Mouse (Mus musculus) adrenal gland (tissue): Measurements from ENCODE around the gene Tmem59l.

Experiments
- intact Hi-C: fragments of 180-260 bp; cut with DNase I; formaldehyde crosslinking; loops from one replicate; pipeline ENCODE4 v1.15.1; 2025

The Tmem59l gene

GRCm38 (mm10) chr8:70462516-70462813 is 24.7 kb downstream of the Tmem59l start:
- intact Hi-C loops, result no loop called here

GRCm38 (mm10) chr8:70461765-70462515 is 25.2 kb downstream of the Tmem59l start:
- intact Hi-C loops, result no loop called here

GRCm38 (mm10) chr8:70460606-70461005 is 26.6 kb downstream of the Tmem59l start:
- intact Hi-C loops, result no loop called here

DNA sequence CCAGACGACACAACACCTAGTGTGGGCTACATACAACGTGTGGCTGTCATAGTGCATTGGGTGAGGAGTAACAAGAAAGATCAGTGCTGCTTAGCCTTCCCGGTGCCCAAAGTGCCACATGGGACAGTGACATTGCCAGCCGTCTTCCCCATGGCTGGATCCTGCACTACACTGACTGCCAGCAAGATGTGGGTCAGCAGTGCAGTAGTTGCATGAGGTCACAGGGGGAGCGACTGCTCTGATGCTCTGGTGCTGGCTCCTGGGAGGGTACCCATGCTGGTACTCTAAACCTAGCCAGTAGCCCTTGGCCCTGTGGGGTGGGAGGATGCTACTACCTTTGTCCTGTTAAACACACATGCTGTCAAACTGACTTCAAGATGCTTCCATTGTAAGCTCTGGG is 27.0 kb downstream of the Tmem59l start:
- intact Hi-C loops, result no loop called here

- intact Hi-C loops, result no loop called here
These were observed 27.5 kb downstream of the Tmem59l start for GRCm38 (mm10) chr8:70459636-70460035.

DNA sequence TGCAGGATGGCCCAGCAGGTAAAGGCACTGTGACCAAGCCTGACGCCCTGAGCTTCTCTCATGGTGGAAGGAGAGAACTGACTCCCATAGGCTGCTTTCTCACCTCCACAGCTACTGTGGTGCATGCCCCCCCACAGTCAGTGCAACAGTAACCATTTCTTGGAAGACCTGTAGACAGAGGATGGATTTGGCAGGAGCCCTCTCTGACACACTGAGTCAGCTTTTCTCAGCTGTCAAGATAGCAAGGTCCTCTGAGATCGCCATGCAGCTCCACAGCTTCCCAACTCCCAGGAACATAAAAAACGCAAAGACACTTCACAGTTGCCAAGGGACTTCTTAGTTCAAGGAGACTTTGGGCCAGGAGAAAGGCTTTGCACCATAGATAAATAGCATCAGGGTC is 28.7 kb downstream of the Tmem59l start:
- intact Hi-C loops, result no loop called here

DNA sequence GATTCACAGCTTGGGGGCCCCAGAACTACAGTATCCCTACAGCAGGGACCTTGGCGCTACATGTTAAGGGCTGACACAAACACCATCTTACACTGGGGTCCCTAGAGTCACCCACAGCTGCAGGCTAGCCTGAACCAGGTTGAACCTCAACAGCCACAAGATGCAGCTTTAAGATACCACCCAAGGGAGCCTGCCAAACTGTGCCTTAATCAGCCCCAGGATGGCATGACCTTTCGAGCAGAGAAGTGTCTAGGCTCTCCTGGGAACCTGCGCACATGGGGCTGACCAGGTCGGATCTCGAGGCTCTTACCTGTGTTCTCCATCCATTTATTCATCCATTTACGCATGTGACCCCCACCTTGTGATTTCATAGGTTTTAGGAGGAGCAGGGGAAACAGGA is 29.3 kb downstream of the Tmem59l start:
- intact Hi-C loops, result no loop called here

GRCm38 (mm10) chr8:70456996-70457395 is 30.2 kb downstream of the Tmem59l start:
- intact Hi-C loops, result no loop called here

GRCm38 (mm10) chr8:70453852-70454251 is 33.3 kb downstream of the Tmem59l start:
- intact Hi-C loops, result no loop called here

DNA sequence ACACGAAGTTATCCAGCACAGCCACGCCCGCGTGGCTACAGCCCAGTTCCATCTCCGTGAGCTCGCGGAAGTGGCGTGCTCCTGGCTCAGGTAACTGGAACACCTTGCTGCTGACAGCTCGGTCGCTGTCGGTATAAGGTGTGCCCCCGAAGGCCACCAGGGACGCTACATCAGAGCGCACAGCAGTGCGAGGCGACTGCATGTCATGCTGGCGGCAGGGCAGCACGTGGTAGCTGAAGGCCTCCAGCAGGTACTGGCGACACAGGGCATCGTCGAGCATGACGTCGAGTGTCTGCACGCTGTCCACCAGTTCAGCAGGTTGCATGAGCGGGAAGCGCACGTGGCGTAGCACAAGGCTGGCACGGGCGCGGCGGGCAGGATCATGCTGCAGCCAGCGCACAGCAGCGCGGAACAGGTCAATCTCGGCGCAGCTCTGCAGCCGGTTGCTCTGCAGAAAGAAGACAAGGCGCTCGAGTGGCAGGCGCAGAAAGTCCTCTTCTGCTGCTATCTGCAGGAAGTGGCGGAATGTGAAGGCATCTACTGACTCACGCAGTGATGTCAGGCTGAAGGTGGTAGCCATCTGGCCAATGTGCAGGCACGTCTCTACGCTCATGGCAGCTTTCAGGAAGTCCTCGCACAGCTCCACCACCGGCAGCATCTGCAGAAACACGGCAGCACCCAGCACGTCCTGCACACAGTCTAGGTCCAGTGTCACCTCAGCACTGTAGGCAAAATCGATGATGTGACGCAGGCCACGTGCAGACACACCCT is 34.8 kb downstream of the Tmem59l start:
- intact Hi-C loops, result no loop called here

DNA sequence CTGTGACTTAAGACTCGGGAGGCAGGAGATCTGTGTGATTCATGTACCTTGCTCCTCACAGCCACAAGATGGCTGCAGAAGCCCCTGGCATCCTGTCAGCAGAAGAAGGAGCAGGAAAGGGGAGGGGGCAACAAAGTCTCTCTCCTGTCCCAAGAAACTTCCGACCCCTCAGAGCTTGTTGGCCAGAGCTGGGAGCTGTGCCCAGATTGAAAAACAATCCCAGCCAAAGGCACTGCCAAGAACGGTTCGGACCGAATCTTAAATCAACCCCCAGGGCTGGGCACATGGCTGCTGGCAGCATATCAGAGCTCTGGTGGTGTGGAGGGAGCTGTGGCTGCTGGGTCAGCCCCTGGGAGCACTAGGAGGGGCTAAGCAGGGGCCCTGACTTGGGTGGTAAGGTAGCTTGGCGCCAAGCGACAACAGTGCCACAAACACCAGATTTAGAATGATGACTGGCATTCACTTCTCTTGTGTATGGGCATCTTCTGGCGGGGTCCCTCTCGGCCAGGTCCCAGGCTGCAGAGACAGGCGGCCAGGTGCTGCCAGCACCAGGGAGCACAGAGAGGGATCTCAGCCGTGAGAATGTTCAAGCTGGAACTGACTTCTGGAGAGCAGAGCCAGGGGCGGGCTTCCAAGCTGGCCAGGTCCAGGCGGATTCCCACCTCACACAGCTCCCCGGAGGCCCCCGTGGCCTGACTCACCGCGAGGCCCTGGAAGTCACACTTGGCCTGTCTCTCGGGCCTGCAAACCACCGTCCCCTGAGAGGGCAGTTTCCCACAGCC is 39.3 kb downstream of the Tmem59l start:
- intact Hi-C loops, result no loop called here

DNA sequence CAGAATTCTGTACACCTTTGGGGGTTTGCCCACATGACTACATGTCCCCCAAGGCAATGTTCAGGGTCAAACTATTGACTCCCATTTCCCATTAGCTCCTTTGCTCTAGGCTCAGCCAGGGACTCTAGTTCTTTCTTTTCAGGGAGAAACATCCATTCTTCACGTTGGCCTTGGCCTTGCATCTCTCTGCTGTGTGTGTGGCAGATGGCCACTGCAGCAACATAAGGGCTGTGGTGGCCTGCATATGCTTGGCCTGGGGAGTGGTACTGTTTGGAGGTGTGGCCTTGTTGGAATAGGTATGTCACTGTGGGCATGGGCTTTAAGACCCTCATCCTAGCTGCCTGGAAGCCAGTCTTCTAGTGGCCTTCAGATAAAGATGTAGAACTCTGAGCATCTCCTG is 41.2 kb downstream of the Tmem59l start:
- intact Hi-C loops, result no loop called here

DNA sequence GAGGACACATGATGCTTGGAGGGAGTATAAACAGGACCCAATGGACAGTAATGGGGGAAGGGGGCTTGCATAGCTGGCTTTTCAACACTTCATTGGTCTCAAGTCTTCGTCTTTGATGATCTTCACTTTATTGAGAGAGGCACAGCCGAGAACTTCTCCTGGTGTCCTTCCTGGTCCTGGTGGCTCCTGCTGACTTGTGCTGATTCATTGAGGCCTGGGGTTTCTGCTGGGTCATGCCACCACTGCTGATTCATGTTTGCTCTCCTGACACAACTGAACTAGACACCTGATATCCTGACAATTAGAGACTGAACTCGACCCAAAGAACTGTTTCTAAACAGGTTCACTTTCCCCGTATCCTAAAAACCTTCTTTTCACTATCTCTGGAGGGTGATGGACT is 43.8 kb downstream of the Tmem59l start:
- intact Hi-C loops, result no loop called here

- intact Hi-C loops, result no loop called here
These were observed 45.6 kb downstream of the Tmem59l start for GRCm38 (mm10) chr8:70441565-70441964.

GRCm38 (mm10) chr8:70440246-70440645 is 46.9 kb downstream of the Tmem59l start:
- intact Hi-C loops, result no loop called here

DNA sequence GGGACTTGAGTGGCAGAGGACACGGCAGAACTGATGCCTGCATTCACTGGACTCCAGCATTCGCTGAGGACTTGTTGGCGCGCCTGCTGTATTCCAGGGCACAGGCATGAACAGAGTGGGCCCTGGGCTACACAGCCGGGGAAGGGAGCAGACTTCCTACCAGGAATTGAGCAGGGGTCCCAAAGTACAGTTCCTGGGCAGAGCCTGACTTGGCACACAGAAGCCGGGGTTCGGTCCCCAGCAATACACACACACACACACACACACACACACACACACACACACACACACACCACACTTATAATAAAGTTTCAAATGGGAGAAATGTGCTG is 47.3 kb downstream of the Tmem59l start:
- intact Hi-C loops, result no loop called here

DNA sequence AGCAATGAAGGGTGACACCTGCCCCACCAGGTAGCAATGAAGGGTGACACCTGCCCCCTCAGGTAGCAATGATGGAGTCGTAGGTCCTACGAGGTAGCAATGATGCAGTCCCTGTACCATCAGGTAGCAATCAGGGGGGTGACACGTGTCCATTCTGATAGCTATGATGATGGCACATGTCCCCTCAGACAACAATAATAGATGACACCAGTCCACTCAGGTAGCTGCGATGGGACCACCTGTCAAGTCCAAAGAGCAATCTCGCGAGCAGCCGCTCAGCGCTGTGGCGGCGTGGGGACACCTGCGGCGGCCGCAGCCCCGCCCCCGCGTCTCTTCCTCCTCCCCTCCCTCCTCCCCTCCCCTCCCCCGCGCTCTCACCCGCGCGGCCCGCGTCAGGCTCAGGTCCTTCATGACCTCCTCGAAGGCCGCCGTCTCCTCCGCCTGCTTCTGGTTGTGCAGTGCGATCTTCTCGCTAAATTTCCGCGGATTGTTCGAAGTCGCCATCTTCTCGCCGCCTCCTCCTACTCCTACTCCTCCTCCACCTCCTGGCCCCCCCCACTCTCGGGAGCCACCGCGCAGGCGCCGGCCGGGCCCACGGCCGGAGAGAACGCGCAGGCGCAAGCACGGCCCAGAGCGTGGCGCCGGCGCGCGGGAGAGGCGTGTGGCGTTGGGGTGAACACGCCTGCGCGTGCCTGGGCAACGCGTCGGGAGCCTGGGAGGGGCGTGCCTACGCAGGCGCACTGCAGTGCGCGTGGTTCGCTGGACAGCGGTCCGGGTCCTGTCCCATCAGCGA is 47.9 kb downstream of the Tmem59l start, which contains the start of gene Crtc1:
TSS of gene Crtc1 (minus strand) at position 525 of the 793 bp plus-strand sequence.
- intact Hi-C loops, result no loop called here

DNA sequence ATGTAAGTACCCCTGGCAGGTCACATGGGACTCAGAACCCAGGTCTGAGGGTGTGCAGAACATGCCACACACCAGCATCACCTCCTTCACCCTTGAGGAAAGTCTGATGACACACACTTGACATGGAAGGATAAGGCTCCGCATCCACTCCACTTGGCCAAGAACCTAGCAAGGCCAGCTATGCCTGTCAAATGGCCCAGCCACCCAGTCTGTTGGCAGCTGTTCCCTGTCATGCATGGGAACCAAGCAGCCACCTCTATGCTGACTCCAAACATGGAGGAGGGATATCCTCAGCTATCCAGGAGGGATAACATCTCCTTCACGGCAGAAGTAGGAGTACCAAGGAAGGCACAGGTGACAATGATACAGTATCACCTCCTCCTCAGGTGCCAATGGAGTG is 48.7 kb downstream of the Tmem59l start:
- intact Hi-C loops, result no loop called here

DNA sequence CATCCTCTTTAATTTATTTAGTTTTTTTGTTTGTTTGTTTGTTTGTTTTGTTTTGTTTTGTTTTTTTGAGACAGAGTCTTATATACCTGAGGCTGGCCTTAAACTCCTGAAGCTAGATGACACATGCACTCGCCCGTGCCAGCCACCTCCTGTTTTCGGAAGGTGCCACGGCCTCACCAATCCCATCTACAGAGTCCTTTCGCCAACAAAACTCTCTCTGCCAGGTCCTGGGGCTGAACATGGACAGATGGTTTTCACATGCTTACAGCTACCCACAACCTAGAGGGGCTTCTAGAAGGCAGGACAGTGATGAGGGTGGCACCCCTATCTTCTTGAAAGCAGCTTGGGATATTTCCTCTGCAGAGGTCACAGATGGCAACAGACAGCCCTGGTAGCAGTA is 52.0 kb downstream of the Tmem59l start:
- intact Hi-C loops, result no loop called here
